Mouse (Mus musculus): ENCODE results near the gene Cers2. TPM values are rescaled to one million over a fixed set of nuclear protein-coding genes. Genes with fewer than 3 reads are reported as not detected.
A peak's percentile ranks its signal among the peaks of the same experiment; 100 is the strongest.

Gene Cers2
- total RNA-seq, 2 experiments from 2014 or later: 59.4 to 62.9 TPM

- no peak for DNase-seq
These were observed 24.4 kb upstream of the Cers2 start for GRCm38 (mm10) chr3:95290156-95290555.

GRCm38 (mm10) chr3:95291041-95291440, 23.6 kb upstream of the Cers2 start:
- DNase-seq: no peak

GRCm38 (mm10) chr3:95292899-95293298, 21.7 kb upstream of the Cers2 start:
- DNase-seq: no peak

DNA sequence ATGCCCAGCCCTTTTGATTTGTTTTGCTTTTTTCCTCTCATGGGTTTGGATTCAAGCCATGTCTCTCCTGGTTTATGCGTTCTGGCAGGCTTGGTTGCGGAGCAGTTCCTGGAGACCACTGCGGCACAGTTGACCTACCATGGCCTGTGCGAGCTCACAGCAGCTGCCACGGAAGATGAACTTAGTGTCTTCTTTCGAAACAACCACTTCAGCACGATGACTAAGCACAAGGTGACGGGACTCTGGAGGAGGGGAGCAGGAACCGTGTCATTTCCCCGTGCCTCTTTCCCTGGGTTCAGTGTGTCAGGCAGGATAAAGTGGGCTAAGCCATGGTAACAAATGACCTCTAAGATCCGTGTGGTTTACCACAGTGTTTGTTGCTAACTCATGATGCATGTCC, 21.1 kb upstream of the Cers2 start:
- DNase-seq: no peak

DNA sequence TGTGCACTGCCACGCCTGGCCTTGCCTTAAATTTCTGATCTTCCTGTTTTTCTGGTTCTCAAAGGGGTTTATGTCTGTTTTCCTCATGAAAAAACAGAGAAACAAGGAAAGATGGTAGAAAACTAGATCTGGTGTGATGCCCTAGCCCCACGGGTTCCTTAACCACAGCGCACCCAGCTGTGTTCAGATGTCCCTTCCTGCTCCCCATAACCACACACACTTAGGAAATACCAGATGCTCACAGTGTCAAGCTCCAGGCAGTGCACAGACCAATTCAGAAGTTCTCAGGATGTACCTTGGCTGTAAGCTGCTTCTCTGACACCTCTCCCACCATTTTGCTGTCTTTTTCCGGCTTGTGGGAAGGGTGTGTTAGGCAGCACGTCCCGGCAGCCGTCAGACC, 20.3 kb upstream of the Cers2 start:
- DNase-seq: no peak

GRCm38 (mm10) chr3:95294718-95295117, 19.9 kb upstream of the Cers2 start:
- DNase-seq: no peak

DNA sequence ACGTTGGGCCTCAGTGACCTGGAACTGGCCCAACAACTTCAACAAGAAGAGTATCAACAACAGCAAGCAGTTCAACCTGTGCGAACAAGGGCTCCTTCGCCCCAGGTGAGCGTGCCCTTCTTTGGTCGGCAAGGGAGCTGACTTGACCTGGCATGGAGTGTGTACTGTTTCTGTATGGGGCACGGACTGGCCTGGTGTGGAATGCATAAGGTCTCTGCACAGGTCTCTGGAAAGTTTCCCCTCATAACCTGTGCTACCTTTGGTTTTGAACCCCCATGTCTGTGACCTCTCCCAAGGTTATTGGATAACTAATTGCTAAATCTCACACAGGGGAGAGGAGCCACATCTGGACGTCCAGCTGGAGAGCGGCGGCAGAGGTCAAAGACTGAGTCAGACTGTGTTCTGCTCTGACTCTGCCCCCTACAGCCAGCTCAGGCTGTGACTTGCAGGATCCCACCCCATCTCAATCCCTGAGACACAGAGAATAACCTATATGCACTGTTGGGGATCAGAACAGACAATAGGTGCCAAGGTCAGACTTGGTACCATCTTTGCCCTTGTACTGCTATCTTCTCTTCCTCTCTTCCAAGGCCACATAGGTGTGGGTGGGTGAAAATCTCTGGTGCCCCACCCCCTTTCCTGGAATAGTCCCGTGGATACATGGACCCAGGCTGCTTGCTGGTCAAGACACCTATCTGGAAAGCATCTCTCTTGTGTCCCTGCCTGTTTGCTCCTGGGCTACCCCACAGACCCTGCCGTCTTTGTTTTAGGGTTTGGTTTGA, 19.1 kb upstream of the Cers2 start:
- DNase-seq: no peak

GRCm38 (mm10) chr3:95296103-95296469, 18.5 kb upstream of the Cers2 start:
- DNase-seq: no peak

DNA sequence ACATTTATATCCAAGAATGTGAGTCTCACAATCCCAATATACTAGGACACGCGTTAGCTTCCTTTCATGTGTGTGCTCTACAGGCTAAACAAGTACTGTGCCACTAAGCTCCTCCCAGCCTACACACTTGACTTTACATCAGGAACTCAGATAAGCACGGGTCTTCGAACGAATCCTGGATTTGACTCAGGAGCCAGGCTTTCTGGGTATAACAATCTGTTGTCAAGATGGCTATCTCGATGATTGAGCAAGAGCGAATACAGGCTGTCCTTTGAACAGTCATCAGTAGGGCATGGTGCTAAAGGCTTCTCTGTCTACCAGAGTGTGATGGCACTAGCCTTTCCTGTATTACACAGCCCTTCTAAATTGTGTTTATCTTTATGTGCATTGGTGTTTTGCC, 16.6 kb upstream of the Cers2 start:
- DNase-seq: no peak

DNA sequence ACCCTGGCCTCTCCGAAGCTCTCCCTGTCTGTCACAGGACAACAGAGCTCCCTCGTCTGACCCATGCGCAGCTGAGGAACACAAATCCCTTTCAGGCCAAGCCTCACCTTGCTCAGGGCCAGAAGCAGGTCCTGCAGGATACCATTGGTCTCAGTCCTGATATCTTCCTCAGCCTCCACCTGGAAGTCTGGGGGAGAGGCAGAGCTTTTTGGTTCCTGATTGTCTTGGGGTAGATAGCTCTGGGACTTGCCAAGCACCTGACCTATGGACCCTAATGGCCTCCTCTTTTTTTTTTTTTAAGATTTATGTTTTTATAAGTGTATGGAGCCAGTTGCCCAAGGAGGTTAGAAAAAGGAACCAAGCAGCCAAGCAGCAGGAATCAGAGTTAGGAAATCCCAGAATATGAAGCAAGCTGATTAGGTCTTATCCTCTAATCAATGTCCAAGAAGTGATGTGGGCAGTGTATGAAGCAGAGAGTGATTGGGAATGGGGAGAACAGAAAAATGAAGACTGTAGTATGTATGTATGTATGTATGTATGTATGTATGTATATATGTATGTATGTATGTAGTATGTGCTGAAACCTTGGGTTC, 13.3 kb upstream of the Cers2 start:
- no peak for DNase-seq

GRCm38 (mm10) chr3:95306244-95306643, 8.3 kb upstream of the Cers2 start:
- DNase-seq: no peak

- DNase-seq: no peak
These were observed 7.5 kb upstream of the Cers2 start, which contains the start of gene Anxa9 for GRCm38 (mm10) chr3:95307100-95307499. Gene Anxa9 (minus strand): TSS chr3:95307176.

GRCm38 (mm10) chr3:95310496-95310895, 4.1 kb upstream of the Cers2 start:
- no peak for DNase-seq

GRCm38 (mm10) chr3:95310968-95311882, 3.4 kb upstream of the Cers2 start:
- peak in 1 of 2 experiments; percentile 30 for DNase-seq

DNA sequence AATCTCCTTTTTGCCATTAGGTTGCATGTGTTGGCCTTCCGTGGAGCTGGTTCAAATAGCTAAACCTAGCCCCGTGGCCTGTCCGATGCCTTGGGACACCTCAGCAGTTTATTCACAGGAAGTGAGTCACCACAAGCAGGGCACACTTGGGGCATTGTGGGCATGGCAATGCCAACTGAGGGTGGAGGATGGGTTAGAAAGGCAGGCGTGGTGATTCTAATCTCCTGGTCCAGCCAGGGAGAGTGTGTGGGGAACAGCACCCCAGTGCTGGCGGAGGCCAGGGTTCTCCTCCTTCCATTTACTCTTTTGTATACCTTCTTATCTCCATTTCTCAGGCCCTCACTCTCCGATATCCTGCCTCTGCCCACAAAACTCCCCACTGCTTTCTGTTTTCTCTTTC, 2.0 kb upstream of the Cers2 start:
- DNase-seq: no peak

DNA sequence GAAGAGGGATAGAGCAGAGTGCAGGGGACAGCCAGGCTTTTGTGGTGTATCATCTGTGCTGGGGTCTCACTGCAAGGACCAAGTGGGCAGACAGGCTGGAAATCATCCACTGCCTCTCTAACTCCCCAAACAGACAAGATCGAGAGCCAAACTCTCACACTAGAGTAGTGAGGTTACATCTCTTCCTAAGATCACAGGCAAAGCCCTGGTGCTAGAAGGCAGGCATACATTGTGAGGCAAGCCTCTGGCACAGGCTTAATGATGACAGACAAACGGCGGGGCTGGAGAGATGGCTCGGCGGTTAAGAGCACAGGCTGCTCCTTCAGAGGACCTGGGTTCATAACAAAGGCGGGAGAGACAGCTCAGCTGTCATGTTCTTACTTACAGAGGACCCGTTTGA, 1.1 kb upstream of the Cers2 start:
- no peak for DNase-seq

DNA sequence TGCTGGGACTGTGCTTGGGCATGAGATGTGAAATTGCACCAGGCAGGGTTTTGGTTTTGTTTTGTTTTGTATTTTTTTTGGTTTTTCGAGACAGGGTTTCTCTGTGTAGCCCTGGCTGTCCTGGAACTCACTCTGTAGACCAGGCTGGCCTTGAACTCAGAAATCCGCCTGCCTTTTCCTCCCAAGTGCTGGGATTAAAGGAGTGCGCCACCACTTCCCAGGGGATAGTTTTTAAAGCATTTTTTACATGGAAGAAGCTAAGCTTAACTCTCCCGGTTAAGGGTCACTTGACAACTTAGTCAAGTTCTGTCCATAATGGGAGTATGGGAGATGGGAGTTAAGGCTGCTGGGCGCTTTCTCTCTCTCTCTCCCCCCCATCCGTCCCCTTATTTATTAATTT, 516 bp upstream of the Cers2 start:
- DNase-seq: no peak

DNA sequence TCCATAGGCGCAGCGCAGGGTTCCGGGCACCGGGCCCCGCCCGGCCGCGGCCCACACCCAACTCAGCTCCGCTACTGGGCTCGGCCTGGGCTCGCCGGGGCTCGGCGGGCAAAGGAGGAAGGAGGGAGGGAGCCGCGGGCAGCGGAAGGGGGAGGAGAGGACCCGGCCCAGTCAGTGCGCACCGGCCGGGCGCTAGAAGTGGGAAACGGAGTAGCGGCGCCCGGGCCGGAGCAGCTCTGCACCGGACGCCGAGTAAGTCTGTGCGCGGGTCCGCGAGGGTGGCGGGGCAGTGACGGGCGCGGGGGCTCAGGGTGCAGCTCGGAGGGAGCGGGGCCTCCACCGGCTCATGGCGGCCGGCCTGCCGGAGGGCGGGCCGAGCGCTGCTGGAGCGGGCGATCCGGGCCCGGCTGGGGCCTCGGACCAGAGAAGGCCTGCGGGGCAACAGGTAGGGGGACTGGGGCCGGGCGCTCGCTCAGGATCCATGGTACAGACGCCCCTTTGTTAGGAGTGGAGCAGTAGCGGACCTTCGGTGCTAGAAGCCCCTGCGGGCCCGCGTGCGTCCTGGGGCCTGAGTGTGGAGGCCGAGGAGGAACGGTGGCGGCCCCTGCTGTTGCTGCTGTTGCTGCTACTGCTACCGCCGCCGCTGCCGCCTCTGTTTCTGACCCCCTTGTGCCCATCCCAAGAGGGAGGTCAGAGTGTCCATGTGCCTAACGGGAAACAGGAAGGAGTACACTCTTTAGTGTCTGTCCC, 678 bp downstream of the Cers2 start:
- peak; percentile 73 to 74 for DNase-seq

GRCm38 (mm10) chr3:95315844-95316550, 1.4 kb downstream of the Cers2 start:
- DNase-seq: no peak

GRCm38 (mm10) chr3:95317414-95318080, 3.0 kb downstream of the Cers2 start:
- peak; percentile 19 to 35 for DNase-seq

- DNase-seq: peak in 1 of 2 experiments; percentile 19
These were observed 4.0 kb downstream of the Cers2 start for GRCm38 (mm10) chr3:95318548-95318947.
